Comparison of ENCODE assay signal across 8 mouse cellular contexts in the genomic region with DNA sequence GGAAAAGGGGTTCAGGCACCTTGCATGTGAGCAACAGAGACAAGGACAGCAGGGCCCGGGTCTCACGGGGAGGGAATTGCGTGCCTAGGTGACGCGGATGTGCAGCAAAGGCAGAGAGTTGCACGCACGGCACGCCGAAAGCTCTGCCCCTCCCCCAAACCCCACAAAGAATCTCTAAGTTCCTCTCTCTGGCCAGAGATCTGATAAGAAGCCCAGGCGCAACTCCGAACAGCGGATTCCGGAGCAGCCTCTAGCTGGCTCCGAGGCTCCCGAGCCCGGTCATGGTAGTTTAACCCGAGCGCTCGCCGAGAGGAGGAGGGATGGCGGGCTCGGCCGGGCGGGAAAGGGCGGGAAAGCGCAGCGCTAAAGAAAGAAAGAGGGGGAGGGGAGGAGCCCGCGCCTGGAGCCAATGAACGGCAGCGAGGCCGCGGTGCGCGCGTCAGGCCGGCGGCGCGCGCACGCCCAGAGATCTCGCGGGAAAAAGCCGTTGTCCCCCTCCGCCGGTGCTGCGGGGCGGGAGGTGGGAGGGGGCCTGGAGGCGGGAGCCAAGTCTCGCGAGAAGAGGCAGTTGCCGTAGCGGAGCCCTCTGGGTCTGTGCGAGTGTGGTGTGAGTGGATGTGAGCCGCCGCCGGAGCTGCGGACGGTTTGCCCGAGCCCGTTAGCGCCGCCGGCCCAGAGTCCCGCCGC. TPM values are rescaled to one million over a fixed set of nuclear protein-coding genes. Genes with fewer than 3 reads are reported as not detected.
A peak's percentile ranks its signal among the peaks of the same experiment; 100 is the strongest.
DNase-seq lines count a peak whose midpoint lies in the region; ATAC-seq lines count a peak whose summit lies in the region.

A gene (plus strand): TSS at position 212 of the 687 bp plus-strand sequence.

- peak within 1 kb of the TSS; percentile 92 for H3K4me3 ChIP-seq in embryonic facial prominence, embryonic 14.5 days (ENCODE audit: low read depth, low read length)
- peak within 1 kb of the TSS; percentile 95 for H3K4me3 ChIP-seq in kidney, embryonic 14.5 days (ENCODE audit: low read length)
- peak within 1 kb of the TSS; percentile 94 for H3K4me3 ChIP-seq in limb, embryonic 15.5 days

- no peaks in the 10 kb centered on the region for H3K27me3 ChIP-seq in embryonic facial prominence, embryonic 14.5 days (replicated peaks; ENCODE audit: control insufficient read depth, insufficient read depth, low read length)
- H3K27me3 ChIP-seq in kidney, embryonic 14.5 days (ENCODE audit: control insufficient read depth, insufficient read depth, low read length), result no peaks in the 10 kb centered on the region
- H3K27me3 ChIP-seq in limb, embryonic 15.5 days, result no peaks in the 10 kb centered on the region

- peak; percentile 96 for DNase-seq in 3T3-L1 (ENCODE audit: low read depth, low spot score)
- peak; percentile 82 to 93 for DNase-seq in adrenal gland, postnatal 4 days (ENCODE audit: low spot score in 2 of 2)
- DNase-seq in embryonic facial prominence, embryonic 14.5 days (ENCODE audit: low spot score), result peak; percentile 99
- peak; percentile 92 for DNase-seq in heart, adult 8-10 months (ENCODE audit: low spot score)
- peak; percentile 83 to 91 for DNase-seq in monocyte, adult 2 months (ENCODE audit: low read depth in 1 of 2, low spot score in 2 of 2)
- DNase-seq in spleen, postnatal 36 days (ENCODE audit: low spot score in 2 of 2), result peak; percentile 95 to 96

- no peaks in the 10 kb centered on the region for H3K9me3 ChIP-seq in embryonic facial prominence, embryonic 14.5 days (ENCODE audit: control insufficient read depth, low read length)
- H3K9me3 ChIP-seq in kidney, embryonic 14.5 days (ENCODE audit: control insufficient read depth, low read length), result no peaks in the 10 kb centered on the region
- no peaks in the 10 kb centered on the region for H3K9me3 ChIP-seq in limb, embryonic 15.5 days

- peaks cover 8% of the 10 kb centered on the region; the same call in 1 of the 2 replicates for H3K36me3 ChIP-seq in embryonic facial prominence, embryonic 14.5 days (ENCODE audit: control insufficient read depth, insufficient read depth, low read length)
- peaks cover 7% of the 10 kb centered on the region; the same call in 1 of the 2 replicates for H3K36me3 ChIP-seq in kidney, embryonic 14.5 days (ENCODE audit: control insufficient read depth, insufficient read depth, low read length)
- no peaks in the 10 kb centered on the region for H3K36me3 ChIP-seq in limb, embryonic 15.5 days

- H3K4me2 ChIP-seq in embryonic facial prominence, embryonic 14.5 days (ENCODE audit: low read depth, low read length), result peak within 1 kb of the TSS; percentile 96
- peak within 1 kb of the TSS; percentile 71 for H3K4me2 ChIP-seq in kidney, embryonic 14.5 days (replicated peaks; ENCODE audit: low read depth, low read length)
- peak within 1 kb of the TSS; percentile 68 for H3K4me2 ChIP-seq in limb, embryonic 15.5 days

- peak within 1 kb of the TSS; percentile 97 for H3K27ac ChIP-seq in embryonic facial prominence, embryonic 14.5 days (replicated peaks; ENCODE audit: low read depth, low read length)
- peak within 1 kb of the TSS; percentile 99 for H3K27ac ChIP-seq in kidney, embryonic 14.5 days (ENCODE audit: low read depth, low read length)
- H3K27ac ChIP-seq in limb, embryonic 15.5 days, result peak within 1 kb of the TSS; percentile 99

- H3K4me1 ChIP-seq in embryonic facial prominence, embryonic 14.5 days (ENCODE audit: control insufficient read depth, insufficient read depth, low read length), result peaks cover 32% of the 10 kb centered on the region
- H3K4me1 ChIP-seq in kidney, embryonic 14.5 days (ENCODE audit: control insufficient read depth, insufficient read depth, low read length), result peaks cover 23% of the 10 kb centered on the region
- H3K4me1 ChIP-seq in limb, embryonic 15.5 days, result peaks cover 38% of the 10 kb centered on the region

- ATAC-seq in embryonic facial prominence, embryonic 14.5 days (ENCODE audit: low read depth), result peak; percentile 95
- ATAC-seq in kidney, embryonic 14.5 days (ENCODE audit: low FRiP score, low TSS enrichment), result peak; percentile 97
- ATAC-seq in limb, embryonic 15.5 days (ENCODE audit: insufficient number of reproducible peaks, low FRiP score, low TSS enrichment, low read depth), result peak; percentile 97

- peak within 1 kb of the TSS; percentile 98 for H3K9ac ChIP-seq in embryonic facial prominence, embryonic 14.5 days (ENCODE audit: low read depth, low read length)
- peak within 1 kb of the TSS; percentile 98 for H3K9ac ChIP-seq in kidney, embryonic 14.5 days (ENCODE audit: low read depth, low read length)
- peak within 1 kb of the TSS; percentile 87 for H3K9ac ChIP-seq in limb, embryonic 15.5 days

- under 1% methylated on average over 33 of the region's 67 CpGs for WGBS in embryonic facial prominence, embryonic 14.5 days
- WGBS in kidney, embryonic 14.5 days, result under 1% methylated on average over 49 of the region's 67 CpGs
- WGBS in limb, embryonic 15.5 days, result 0% methylated on average over 54 of the region's 67 CpGs

RNA-seq across cellular contexts. Expression of the gene that starts here (rescaled TPM):
- 100 to 1,000 TPM; 145 to 183 TPM for total RNA-seq in adrenal gland, postnatal 4 days (2021)
- polyA plus RNA-seq in embryonic facial prominence, embryonic 14.5 days (2014; fragmentation: Nextera tagmentation; extraction: Ambion mirVana), result 212 and 235 TPM in 2 replicates
- 10 to 100 TPM; 33.2 to 42.3 (median 37.9) TPM for total RNA-seq in heart, adult 8-10 months (2022)
- polyA plus RNA-seq in kidney, embryonic 14.5 days (2014; fragmentation: Nextera tagmentation; extraction: Ambion mirVana), result 334 and 342 TPM in 2 replicates
- polyA plus RNA-seq in limb, embryonic 15.5 days (2015; fragmentation: Nextera tagmentation; extraction: Ambion mirVana), result 208 and 209 TPM in 2 replicates

Comparison
In these comparisons a context has a peak if more than half of its experiments do, and no peak if none do; other contexts are left out.
1. Peak in every context shown above with its lines: DNase-seq, ATAC-seq, H3K4me3 ChIP-seq and H3K27ac ChIP-seq.